Mouse (Mus musculus) small intestine, adult 2 months (tissue): ENCODE data around the gene Flna.

Source experiments
- CTCF ChIP-seq: fragments of 200-500 bp; IDR thresholded peaks from 2 replicates; pipeline ENCODE4 v1.5.1; 2012; ENCODE audit warnings: low read depth, mild to moderate bottlenecking, control low read depth, inconsistent platforms, low read length, moderate library complexity, mixed read lengths; ENCODE audit not compliant: insufficient replicate concordance, insufficient read length; ENCODE audit errors: extremely low read depth
- POLR2A ChIP-seq: fragments of 200-500 bp; IDR thresholded peaks from 2 replicates; pipeline ENCODE4 v1.6.1; 2012; ENCODE audit warnings: low read depth, mild to moderate bottlenecking, control low read depth, inconsistent platforms, low read length, moderate library complexity

GRCm38 (mm10) chrX:74293431-74293830 lies 43.8 kb upstream of the Flna start:
- no peak for TF ChIP-seq CTCF
- TF ChIP-seq POLR2A: no peak
